Mouse (Mus musculus): Measurements from ENCODE around the gene Bbox1. TPM values are rescaled to one million over a fixed set of nuclear protein-coding genes. Genes with fewer than 3 reads are reported as not detected.

The Bbox1 gene
- polyA plus RNA-seq, 1 experiment from 2014 or later = not detected

DNA sequence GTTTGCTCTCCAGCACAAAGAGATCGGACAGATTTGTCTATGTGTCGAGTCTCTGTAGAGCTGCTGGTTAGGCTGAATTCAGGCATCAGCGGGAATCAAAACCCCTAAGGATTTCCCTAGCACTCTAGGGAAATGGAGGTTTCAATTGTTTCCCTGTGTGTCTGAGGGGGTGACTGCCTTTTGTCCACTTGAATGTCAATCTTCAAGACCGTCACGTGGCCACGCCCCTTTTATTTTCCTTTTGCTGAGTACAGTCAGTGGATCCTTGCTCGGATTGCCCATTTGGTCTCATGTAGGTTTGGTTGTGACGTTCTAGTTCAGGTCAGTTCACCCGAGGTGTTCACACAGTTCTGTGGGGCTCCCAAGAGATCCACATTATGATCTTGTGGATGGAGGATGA lies 82.1 kb downstream of the Bbox1 start:
- no peak overlapping the region for H3K9ac ChIP-seq
- H3K4me2 ChIP-seq = no peak overlapping the region
- H3K27me3 ChIP-seq (replicated peaks) = no peaks in the 10 kb centered on the region
- no peaks in the 10 kb centered on the region for H3K36me3 ChIP-seq
- H3K9me3 ChIP-seq = no peaks in the 10 kb centered on the region
- no peak overlapping the region for H3K27ac ChIP-seq (replicated peaks)
- no peaks in the 10 kb centered on the region for H3K4me1 ChIP-seq
- no peak overlapping the region for H3K4me3 ChIP-seq
- no peak for ATAC-seq (ENCODE audit: extremely low read depth, insufficient number of reproducible peaks, low FRiP score, low TSS enrichment)
- WGBS = 69% methylated on average over 9 of the region's 9 CpGs

DNA sequence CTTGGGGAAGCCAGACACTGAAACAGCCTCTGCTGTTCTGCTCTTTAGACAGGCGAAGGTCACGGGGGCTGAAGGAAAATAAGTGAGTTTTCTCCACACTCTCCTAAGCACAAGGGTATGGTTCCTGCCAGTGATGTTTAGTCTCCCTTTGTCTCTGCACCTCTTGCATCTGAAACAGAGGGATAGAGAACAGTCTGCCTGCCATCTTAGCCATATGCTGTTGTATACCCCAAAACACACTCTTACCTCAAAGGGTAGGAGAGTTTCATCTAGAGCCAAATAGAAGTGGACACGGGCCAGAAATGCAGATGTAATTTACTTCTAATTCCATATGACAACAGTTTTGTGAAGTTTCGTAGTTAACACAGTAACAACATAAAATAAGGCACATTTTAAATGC lies 83.6 kb downstream of the Bbox1 start:
- Histone ChIP-seq H3K27ac (replicated peaks) (no peak overlapping the region), H3K9me3 (no peaks in the 10 kb centered on the region), H3K9ac (no peak overlapping the region), H3K4me1 (no peaks in the 10 kb centered on the region), H3K4me3 (no peak overlapping the region), H3K36me3 (no peaks in the 10 kb centered on the region), H3K27me3 (replicated peaks) (no peaks in the 10 kb centered on the region), H3K4me2 (no peak overlapping the region)
- WGBS = 78% methylated on average over 4 of the region's 4 CpGs
- no peak for ATAC-seq (ENCODE audit: extremely low read depth, insufficient number of reproducible peaks, low FRiP score, low TSS enrichment)

DNA sequence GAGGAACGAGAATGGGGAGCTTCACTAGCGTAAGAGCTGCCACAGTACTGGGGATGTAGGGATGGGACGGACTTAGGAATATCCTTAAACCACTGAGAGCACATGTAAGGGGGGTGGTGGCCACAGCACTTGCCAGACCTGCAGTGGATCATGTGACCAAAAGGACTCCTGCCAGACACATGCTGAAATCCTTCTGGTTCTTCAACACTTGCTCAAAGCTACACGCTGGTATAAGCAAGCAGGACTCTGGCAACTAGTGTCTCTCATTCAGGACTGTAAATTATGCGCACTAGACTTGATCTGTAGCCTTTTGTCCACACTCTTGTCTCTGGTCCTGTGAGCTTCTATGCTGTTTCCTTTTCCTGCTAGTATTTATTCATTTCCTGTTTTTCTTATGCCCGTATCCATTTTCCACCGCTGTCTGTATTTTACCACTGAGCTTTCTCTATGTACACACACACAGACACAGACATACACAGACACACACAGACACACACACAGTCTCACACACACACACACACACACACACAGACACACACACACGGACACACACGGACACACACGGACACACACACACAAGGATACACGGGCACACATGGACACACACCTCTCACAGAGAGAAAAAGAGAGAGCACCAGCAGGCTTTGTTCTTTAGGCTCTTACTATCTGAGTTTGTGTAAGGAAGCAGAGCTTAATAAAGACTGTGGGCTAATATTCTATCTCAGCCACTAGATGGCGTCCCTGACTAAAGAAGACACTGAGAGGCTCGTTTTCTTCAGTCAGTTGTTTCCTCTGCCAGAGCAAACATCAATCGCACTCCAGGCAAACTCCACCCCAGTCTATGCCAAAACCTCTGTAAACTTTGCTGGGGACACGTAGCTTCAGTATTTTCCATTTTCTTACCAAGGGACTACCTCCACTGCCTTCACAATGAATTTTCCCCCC lies 84.9 kb downstream of the Bbox1 start:
- H3K4me1 ChIP-seq = no peaks in the 10 kb centered on the region
- H3K36me3 ChIP-seq = no peaks in the 10 kb centered on the region
- ATAC-seq (ENCODE audit: extremely low read depth, insufficient number of reproducible peaks, low FRiP score, low TSS enrichment) = no peak
- H3K27ac ChIP-seq (replicated peaks) = no peak overlapping the region
- peak overlapping the region; percentile 60 for H3K9ac ChIP-seq
- H3K4me3 ChIP-seq = no peak overlapping the region
- H3K9me3 ChIP-seq = no peaks in the 10 kb centered on the region
- no peaks in the 10 kb centered on the region for H3K27me3 ChIP-seq (replicated peaks)
- 27% methylated on average over 15 of the region's 15 CpGs for WGBS
- peak overlapping the region; percentile 49 for H3K4me2 ChIP-seq

DNA sequence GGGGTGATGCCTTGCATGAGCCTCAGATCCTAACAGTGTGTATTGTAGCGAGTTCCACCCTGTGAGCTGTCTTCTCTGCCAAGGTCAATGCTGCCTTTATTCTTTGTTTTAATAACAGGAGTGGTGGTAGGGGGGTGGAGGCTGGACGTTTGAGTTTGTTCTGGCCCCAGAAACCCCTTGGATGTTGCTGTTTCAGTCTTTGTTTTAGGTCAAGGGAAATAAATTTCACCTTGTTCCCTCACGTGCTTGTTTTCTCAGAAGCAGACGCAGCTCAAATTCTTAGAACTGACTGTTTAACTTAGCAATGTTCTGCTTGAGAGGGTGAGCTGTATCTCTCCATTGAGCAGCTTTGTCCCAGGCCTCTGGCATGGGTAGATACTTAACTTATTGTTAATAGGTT lies 87.9 kb downstream of the Bbox1 start:
- ATAC-seq (ENCODE audit: extremely low read depth, insufficient number of reproducible peaks, low FRiP score, low TSS enrichment) = no peak

DNA sequence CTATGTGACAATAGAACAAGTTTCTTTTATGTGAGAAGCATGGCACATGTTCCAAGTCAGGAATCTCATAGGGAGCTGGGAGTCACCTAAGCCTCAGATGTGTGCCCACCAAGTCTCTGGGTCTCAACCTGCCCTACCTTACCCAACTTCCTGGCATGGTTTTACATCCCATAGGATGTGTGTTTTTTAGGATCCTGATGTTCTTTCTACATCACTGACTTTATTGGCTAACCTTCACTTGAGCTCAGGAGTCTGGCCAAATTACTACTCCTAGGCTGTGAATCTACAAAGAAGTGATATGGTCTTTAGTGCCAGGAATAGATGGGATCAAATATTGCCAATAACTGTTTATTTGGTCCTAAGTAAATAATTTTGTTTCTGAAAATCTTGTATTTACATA lies 88.4 kb downstream of the Bbox1 start:
- H3K9ac ChIP-seq = no peak overlapping the region
- no peaks in the 10 kb centered on the region for H3K36me3 ChIP-seq
- no peaks in the 10 kb centered on the region for H3K27me3 ChIP-seq (replicated peaks)
- no peak for ATAC-seq (ENCODE audit: extremely low read depth, insufficient number of reproducible peaks, low FRiP score, low TSS enrichment)
- H3K4me1 ChIP-seq = no peaks in the 10 kb centered on the region
- H3K9me3 ChIP-seq = no peaks in the 10 kb centered on the region
- H3K27ac ChIP-seq (replicated peaks) = no peak overlapping the region
- H3K4me2 ChIP-seq = no peak overlapping the region
- H3K4me3 ChIP-seq = no peak overlapping the region

More for the DNA sequence above, 87.9 kb downstream of the Bbox1 start:
- Histone ChIP-seq H3K36me3 (no peaks in the 10 kb centered on the region), H3K27me3 (replicated peaks) (no peaks in the 10 kb centered on the region), H3K4me2 (no peak overlapping the region), H3K27ac (replicated peaks) (no peak overlapping the region), H3K9me3 (no peaks in the 10 kb centered on the region), H3K4me1 (no peaks in the 10 kb centered on the region), H3K9ac (no peak overlapping the region), H3K4me3 (no peak overlapping the region)
- 56% methylated on average over 4 of the region's 4 CpGs for WGBS

DNA sequence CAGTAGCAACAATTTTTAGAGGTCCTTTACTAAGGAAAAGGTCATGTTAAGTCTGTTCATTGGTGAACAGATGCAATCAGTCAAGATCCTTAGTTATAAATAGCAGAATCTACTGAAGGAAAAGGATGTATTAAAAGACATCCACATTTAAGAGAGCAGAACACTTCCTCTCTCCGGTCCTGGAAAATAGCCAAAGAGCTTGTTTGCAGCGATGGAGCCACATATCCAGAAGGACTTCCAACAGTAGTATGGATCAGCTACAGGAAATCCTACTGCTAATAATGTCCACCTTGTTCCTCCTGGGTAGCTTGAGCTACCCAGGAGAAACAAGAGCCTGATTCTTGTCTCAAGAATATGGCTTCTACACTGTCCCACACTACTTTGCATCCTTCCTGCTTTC lies 91.6 kb downstream of the Bbox1 start:
- WGBS = 72% methylated on average over 2 of the region's 2 CpGs
- Histone ChIP-seq H3K27ac (replicated peaks) (no peak overlapping the region), H3K4me2 (no peak overlapping the region), H3K9ac (no peak overlapping the region), H3K36me3 (no peaks in the 10 kb centered on the region), H3K4me1 (no peaks in the 10 kb centered on the region), H3K27me3 (replicated peaks) (no peaks in the 10 kb centered on the region), H3K9me3 (no peaks in the 10 kb centered on the region), H3K4me3 (no peak overlapping the region)
- ATAC-seq (ENCODE audit: extremely low read depth, insufficient number of reproducible peaks, low FRiP score, low TSS enrichment) = no peak

DNA sequence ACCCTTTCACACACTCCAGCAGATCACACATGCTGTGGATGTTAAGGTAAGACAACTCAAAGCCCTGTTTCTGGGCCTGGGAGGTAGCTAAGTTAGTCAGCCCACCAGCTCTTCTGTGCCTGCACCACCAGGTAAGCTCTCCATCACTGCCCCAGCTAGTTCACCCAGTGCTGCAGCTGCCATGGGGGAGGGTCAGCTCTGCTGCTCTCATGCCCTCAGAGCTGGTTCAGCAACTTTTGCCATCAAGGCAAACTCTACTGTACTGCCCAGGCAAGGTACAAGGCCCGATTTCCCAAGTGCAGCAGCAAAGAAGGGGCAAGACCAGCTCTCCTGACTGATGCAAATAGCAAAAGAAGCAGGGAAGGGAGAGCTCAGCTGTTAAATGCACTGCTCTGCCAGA lies 93.9 kb downstream of the Bbox1 start:
- no peak overlapping the region for H3K4me2 ChIP-seq
- H3K9me3 ChIP-seq = no peaks in the 10 kb centered on the region
- WGBS = 53% methylated on average over 1 of the region's 1 CpGs
- H3K4me1 ChIP-seq = no peaks in the 10 kb centered on the region
- no peak for ATAC-seq (ENCODE audit: extremely low read depth, insufficient number of reproducible peaks, low FRiP score, low TSS enrichment)
- no peak overlapping the region for H3K9ac ChIP-seq
- H3K4me3 ChIP-seq = no peak overlapping the region
- H3K36me3 ChIP-seq = no peaks in the 10 kb centered on the region
- no peaks in the 10 kb centered on the region for H3K27me3 ChIP-seq (replicated peaks)
- H3K27ac ChIP-seq (replicated peaks) = no peak overlapping the region

DNA sequence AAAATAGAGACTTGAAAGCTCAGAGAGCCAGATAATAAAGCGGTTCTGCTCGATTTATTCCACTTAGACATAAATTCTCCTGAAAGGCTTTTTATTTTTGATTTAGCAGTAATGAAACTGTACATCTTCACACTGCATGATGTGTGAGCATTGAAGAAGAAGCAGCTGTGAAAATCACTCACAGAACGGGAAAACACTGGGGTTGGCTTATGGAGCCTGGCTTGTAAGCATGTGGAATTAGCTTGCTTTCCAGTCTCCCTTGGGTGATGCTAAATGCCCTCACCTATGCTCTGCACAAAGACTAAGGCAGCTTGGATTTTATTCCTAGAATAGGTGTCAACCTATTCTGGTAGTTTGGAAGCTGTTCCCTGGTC lies 98.7 kb downstream of the Bbox1 start:
- Histone ChIP-seq H3K27me3 (replicated peaks) (no peaks in the 10 kb centered on the region), H3K27ac (replicated peaks) (no peak overlapping the region), H3K4me3 (no peak overlapping the region), H3K4me2 (no peak overlapping the region), H3K36me3 (no peaks in the 10 kb centered on the region), H3K9ac (no peak overlapping the region), H3K4me1 (0 out of 2 replicates have a peak, but pooled peaks cover 3% of the 10 kb centered on the region), H3K9me3 (no peaks in the 10 kb centered on the region)
- no peak for ATAC-seq (ENCODE audit: extremely low read depth, insufficient number of reproducible peaks, low FRiP score, low TSS enrichment)
- 75% methylated on average over 3 of the region's 3 CpGs for WGBS

DNA sequence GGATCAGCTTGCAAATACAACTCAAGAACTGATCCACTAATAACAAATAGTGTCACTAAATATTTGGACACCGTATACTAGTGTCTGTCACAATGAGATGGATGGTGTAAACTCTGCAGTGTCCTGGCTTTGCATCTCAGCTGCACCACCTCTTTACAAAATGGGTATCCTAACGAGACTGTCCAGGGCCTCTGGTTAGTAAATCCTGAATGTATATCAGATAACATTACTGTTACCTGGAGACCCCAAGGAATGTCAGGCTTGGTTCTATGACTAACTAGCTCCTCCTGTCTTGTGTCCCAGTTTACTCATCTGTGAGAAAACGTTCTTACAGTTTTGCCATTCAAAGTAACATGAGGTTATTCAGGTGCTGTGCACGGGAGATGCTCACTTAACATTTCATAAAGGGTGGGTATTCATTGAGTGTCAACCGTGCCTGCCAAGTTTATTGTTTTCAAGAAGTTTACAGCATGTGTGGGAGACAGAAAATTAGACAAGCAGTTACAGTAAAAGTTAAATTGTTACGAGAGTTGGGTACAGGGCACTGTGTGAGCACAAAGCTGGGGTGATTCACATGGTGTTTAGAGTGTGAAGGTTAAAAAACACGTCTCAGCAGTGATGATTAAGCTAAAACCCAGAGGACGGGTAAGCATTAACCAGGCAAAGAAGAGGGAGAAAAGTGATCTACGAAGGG lies 99.2 kb downstream of the Bbox1 start:
- Histone ChIP-seq H3K27me3 (replicated peaks) (no peaks in the 10 kb centered on the region), H3K9ac (no peak overlapping the region), H3K4me2 (no peak overlapping the region), H3K36me3 (no peaks in the 10 kb centered on the region), H3K27ac (replicated peaks) (no peak overlapping the region), H3K4me3 (no peak overlapping the region), H3K4me1 (0 out of 2 replicates have a peak, but pooled peaks cover 4% of the 10 kb centered on the region), H3K9me3 (no peaks in the 10 kb centered on the region)
- no peak for ATAC-seq (ENCODE audit: extremely low read depth, insufficient number of reproducible peaks, low FRiP score, low TSS enrichment)
- 60% methylated on average over 9 of the region's 9 CpGs for WGBS

DNA sequence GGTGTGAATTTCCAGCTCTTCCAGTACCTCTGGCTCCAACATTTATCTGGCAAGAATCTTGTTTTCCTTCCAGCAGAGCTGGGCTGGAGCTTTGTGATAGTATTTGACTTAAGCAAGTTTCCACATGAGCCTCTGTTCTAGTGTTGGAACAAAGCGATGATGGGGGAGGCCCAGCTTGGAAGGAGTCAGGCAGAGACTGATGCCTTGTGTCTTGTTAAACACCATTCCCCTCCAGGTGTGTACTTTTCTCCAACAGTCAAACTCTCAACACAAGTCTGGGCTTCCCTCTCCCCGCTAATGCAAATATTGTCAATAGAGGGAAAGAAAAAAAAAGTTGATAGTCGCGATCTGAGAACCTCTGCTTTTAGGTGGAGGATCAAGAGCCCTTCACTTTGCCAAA lies 100.1 kb downstream of the Bbox1 start:
- 73% methylated on average over 4 of the region's 4 CpGs for WGBS
- no peak overlapping the region for H3K4me2 ChIP-seq
- H3K4me3 ChIP-seq = no peak overlapping the region
- no peaks in the 10 kb centered on the region for H3K27me3 ChIP-seq (replicated peaks)
- H3K9ac ChIP-seq = no peak overlapping the region
- H3K27ac ChIP-seq (replicated peaks) = no peak overlapping the region
- no peak for ATAC-seq (ENCODE audit: extremely low read depth, insufficient number of reproducible peaks, low FRiP score, low TSS enrichment)
- H3K9me3 ChIP-seq = no peaks in the 10 kb centered on the region
- no peaks in the 10 kb centered on the region for H3K36me3 ChIP-seq
- 0 out of 2 replicates have a peak, but pooled peaks cover 4% of the 10 kb centered on the region for H3K4me1 ChIP-seq

Data from heart, embryonic 13.5 days (tissue).